Mouse (Mus musculus) hematopoietic multipotent progenitor cell, adult 10-12 weeks (in vitro differentiated cells): Measurements from ENCODE around the gene Scnn1a. TPM values are rescaled to one million over a fixed set of nuclear protein-coding genes. Genes with fewer than 3 reads are reported as not detected.

ENCODE experiments used
- polyA plus RNA-seq: library from polyadenylated mRNA; stranded (reverse); fragments of >175 nt; gene quantifications from 2 replicates; pipeline ENCODE4 v1.2.3, GENCODE M21; 2012; ENCODE audit warnings: low replicate concordance

Scnn1a gene
- polyA plus RNA-seq, result 3.3 and 15.9 TPM in 2 replicates

GRCm38 (mm10) chr6:125320323-125320722 is at the start of gene Scnn1a:
Scnn1a (plus strand) TSS chr6:125320659.

GRCm38 (mm10) chr6:125285890-125286289 is 34.6 kb upstream of the Scnn1a start, which contains the start of gene Tuba3a:
Tuba3a (minus strand) TSS chr6:125286042.

GRCm38 (mm10) chr6:125313546-125314230 is 6.8 kb upstream of the Scnn1a start, which contains the start of gene Ltbr:
Ltbr (minus strand) TSS chr6:125313885.

GRCm38 (mm10) chr6:125348721-125349574 is 28.5 kb downstream of the Scnn1a start, which contains the start of gene Tnfrsf1a:
Tnfrsf1a (plus strand) TSS chr6:125349362.

GRCm38 (mm10) chr6:125380372-125381360 is 60.2 kb downstream of the Scnn1a start, which contains the start of gene Plekhg6:
Plekhg6 (minus strand) TSS chr6:125380793.

Other genes with a start within 250 kb of the Scnn1a start
- gene Chd4, start 224.7 kb upstream of the Scnn1a start, polyA plus RNA-seq, result 130 and 203 TPM in 2 replicates
- 11.4 and 27.6 TPM in 2 replicates for gene Nop2, start 188.8 kb upstream of the Scnn1a start, polyA plus RNA-seq
- gene Iffo1, start 175.4 kb upstream of the Scnn1a start, polyA plus RNA-seq, result 54.7 and 135 TPM in 2 replicates
- gene Gapdh, start 154.2 kb upstream of the Scnn1a start, polyA plus RNA-seq, result 267 and 2,413 TPM in 2 replicates
- gene Ncapd2, start 129.0 kb upstream of the Scnn1a start, polyA plus RNA-seq, result 31.3 and 49.7 TPM in 2 replicates
- gene Mrpl51, start 128.9 kb upstream of the Scnn1a start, polyA plus RNA-seq, result 56.7 and 77.1 TPM in 2 replicates
- gene Vamp1, start 105.1 kb upstream of the Scnn1a start, polyA plus RNA-seq, result 14.4 and 28.4 TPM in 2 replicates
- 35.1 and 36.7 TPM in 2 replicates for gene Tapbpl, start 88.8 kb upstream of the Scnn1a start, polyA plus RNA-seq
- 43.0 and 105 TPM in 2 replicates for gene Cd27, start 83.6 kb upstream of the Scnn1a start, polyA plus RNA-seq
- gene Tuba3a, start 34.6 kb upstream of the Scnn1a start, polyA plus RNA-seq, result not detected in 2 replicates
- 33.0 and 72.9 TPM in 2 replicates for gene Ltbr, start 6.8 kb upstream of the Scnn1a start, polyA plus RNA-seq
- gene Tnfrsf1a, start 28.7 kb downstream of the Scnn1a start, polyA plus RNA-seq, result 71.0 and 153 TPM in 2 replicates
- gene Plekhg6, start 60.1 kb downstream of the Scnn1a start, polyA plus RNA-seq, result 0.04 and 0.16 TPM in 2 replicates
- 3.2 and 3.4 TPM in 2 replicates for gene Cd9, start 174.1 kb downstream of the Scnn1a start, polyA plus RNA-seq
- 0.92 and 2.8 TPM in 2 replicates for gene Vwf, start 226.1 kb downstream of the Scnn1a start, polyA plus RNA-seq